Mouse (Mus musculus) C2C12 (cell line): ENCODE data around the gene Foxo1.

Experiments used
- CTCF ChIP-seq: IDR thresholded peaks from one replicate; pipeline ENCODE4 v1.5.1; 2011; ENCODE audit not compliant: control insufficient read depth, insufficient read depth, insufficient read length
- MAX ChIP-seq: IDR thresholded peaks from one replicate; pipeline ENCODE4 v1.6.1; 2011; ENCODE audit warnings: mild to moderate bottlenecking, control low read depth
- MYOD1 ChIP-seq: IDR thresholded peaks from one replicate; pipeline ENCODE4 v1.6.1; 2011; ENCODE audit warnings: low read depth; ENCODE audit not compliant: control insufficient read depth, insufficient read length
- MYOG ChIP-seq: IDR thresholded peaks from one replicate; pipeline ENCODE4 v1.6.1; 2011; ENCODE audit not compliant: control insufficient read depth, insufficient read length; ENCODE audit errors: extremely low read depth
- USF1 ChIP-seq: IDR thresholded peaks from one replicate; pipeline ENCODE4 v1.6.1; 2011; ENCODE audit warnings: low read depth, mild to moderate bottlenecking, control low read depth, moderate library complexity

DNA sequence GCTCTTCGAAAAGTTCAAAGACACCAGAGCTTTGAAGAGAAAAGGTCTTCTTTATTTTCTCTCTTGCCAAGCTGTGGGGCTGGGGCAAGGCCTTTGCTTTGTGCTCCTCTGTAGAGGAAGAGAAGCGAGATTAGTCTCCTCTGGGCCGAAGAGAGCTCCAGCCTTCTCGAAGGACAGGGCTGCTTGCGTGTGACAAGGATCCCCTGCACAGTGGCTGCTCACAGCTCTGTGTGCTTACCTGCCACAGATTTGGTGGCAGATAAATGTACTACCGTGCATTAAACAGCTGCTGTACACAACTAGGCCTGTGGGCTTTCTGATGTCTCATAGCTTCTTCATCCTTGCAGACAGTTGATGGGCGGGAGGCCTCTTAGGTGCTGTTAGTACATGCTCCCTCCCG is 129.8 kb downstream of the Foxo1 start:
- TF ChIP-seq CTCF: no peak
- TF ChIP-seq MYOD1: no peak
- TF ChIP-seq MAX: no peak
- TF ChIP-seq MYOG: no peak
- TF ChIP-seq USF1: no peak
